8 mouse cellular contexts compared by ENCODE assay signal in the genomic region with DNA sequence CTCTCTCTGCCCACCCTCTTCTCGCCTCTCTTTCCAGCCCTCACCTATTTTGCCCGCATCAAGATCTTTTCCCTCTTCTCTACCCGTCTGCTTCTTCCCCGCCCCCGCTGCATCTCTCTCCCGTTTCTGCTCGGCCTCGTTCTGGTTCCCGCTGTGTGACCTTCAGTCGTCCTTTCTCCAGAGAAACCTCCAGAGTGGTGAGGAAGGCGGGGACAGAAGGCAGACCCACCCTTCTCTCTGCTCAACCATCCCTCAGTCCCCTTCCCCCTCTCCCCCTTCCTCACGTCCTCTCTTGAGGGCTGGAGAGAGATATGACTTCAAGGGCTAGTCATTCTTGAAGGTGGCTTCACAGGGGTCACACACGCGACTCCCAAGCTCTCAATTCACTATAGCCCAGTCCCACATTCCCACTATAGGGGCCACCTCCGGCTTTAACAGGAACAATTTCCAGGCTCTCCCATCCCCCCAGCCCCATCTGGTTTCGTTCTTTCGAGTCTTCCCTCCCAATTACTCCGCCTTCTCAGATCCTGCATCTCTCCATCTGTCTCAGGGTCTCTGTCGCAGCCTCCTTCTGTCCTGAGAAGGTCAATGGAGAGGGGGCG. TPM values are rescaled to one million over a fixed set of nuclear protein-coding genes. Genes with fewer than 3 reads are reported as not detected.
DNase-seq lines count a peak whose midpoint lies in the region; ATAC-seq and TF ChIP-seq lines count a peak whose summit lies in the region.

No protein-coding gene starts in this region.

- peak overlapping the region; percentile 65 for H3K4me2 ChIP-seq in hindbrain, embryonic 16.5 days (ENCODE audit: low read length)
- peak overlapping the region; percentile 61 for H3K4me2 ChIP-seq in midbrain, embryonic 14.5 days (ENCODE audit: low read length)
- H3K4me2 ChIP-seq in stomach, postnatal 0 days (replicated peaks; ENCODE audit: low read depth), result no peak overlapping the region

- H3K9me3 ChIP-seq in ES-E14 (ENCODE audit: control insufficient read depth, insufficient read depth, low read depth, low read length), result no peaks in the 10 kb centered on the region
- H3K9me3 ChIP-seq in hindbrain, embryonic 16.5 days (ENCODE audit: control insufficient read depth, low read length), result no peaks in the 10 kb centered on the region
- no peaks in the 10 kb centered on the region for H3K9me3 ChIP-seq in midbrain, embryonic 14.5 days (ENCODE audit: control insufficient read depth, low read length)
- H3K9me3 ChIP-seq in stomach, postnatal 0 days (ENCODE audit: control insufficient read depth, low read length), result no peaks in the 10 kb centered on the region

- peaks cover 11 to 26% of the 10 kb centered on the region in 2 experiments for H3K4me1 ChIP-seq in ES-E14 (ENCODE audit: control insufficient read depth in 2 of 2, insufficient read depth in 2 of 2, low read length in 2 of 2, poor library complexity in 1 of 2)
- H3K4me1 ChIP-seq in hindbrain, embryonic 16.5 days (ENCODE audit: control insufficient read depth, insufficient read depth, low read depth, low read length), result peaks cover 45% of the 10 kb centered on the region
- H3K4me1 ChIP-seq in midbrain, embryonic 14.5 days (ENCODE audit: control insufficient read depth, insufficient read depth, low read length), result peaks cover 58% of the 10 kb centered on the region
- H3K4me1 ChIP-seq in stomach, postnatal 0 days (replicated peaks; ENCODE audit: control insufficient read depth, insufficient read depth), result no peaks in the 10 kb centered on the region

- no peaks in the 10 kb centered on the region for H3K27me3 ChIP-seq in hindbrain, embryonic 16.5 days (replicated peaks; ENCODE audit: control insufficient read depth, insufficient read depth, low read length)
- H3K27me3 ChIP-seq in midbrain, embryonic 14.5 days (ENCODE audit: control insufficient read depth, insufficient read depth, low read length), result 0 out of 2 replicates have a peak, but pooled peaks cover 8% of the 10 kb centered on the region
- H3K27me3 ChIP-seq in stomach, postnatal 0 days (ENCODE audit: control insufficient read depth, insufficient read depth, low read length), result peaks cover 10% of the 10 kb centered on the region; the same call in 1 of the 2 replicates

- peak overlapping the region; percentile 49; the same call in 1 of the 2 replicates for H3K27ac ChIP-seq in ES-E14 (ENCODE audit: insufficient read depth, low read depth, low read length, poor library complexity, severe bottlenecking)
- H3K27ac ChIP-seq in hindbrain, embryonic 16.5 days (ENCODE audit: low read depth, low read length), result peak overlapping the region; percentile 97
- peak overlapping the region; percentile 98 for H3K27ac ChIP-seq in midbrain, embryonic 14.5 days (replicated peaks; ENCODE audit: low read depth, low read length)
- no peak overlapping the region for H3K27ac ChIP-seq in stomach, postnatal 0 days (replicated peaks)

- 5% methylated on average over 20 of the region's 20 CpGs for WGBS in hindbrain, embryonic 16.5 days
- WGBS in midbrain, embryonic 14.5 days, result 5% methylated on average over 20 of the region's 20 CpGs
- WGBS in stomach, postnatal 0 days, result 13% methylated on average over 20 of the region's 20 CpGs

- H3K36me3 ChIP-seq in ES-E14 (ENCODE audit: control insufficient read depth, insufficient read depth, low read length, poor library complexity, severe bottlenecking), result no peaks in the 10 kb centered on the region
- H3K36me3 ChIP-seq in hindbrain, embryonic 16.5 days (ENCODE audit: control insufficient read depth, insufficient read depth, low read length), result peaks cover 13% of the 10 kb centered on the region; the same call in 1 of the 2 replicates
- H3K36me3 ChIP-seq in midbrain, embryonic 14.5 days (ENCODE audit: control insufficient read depth, insufficient read depth, low read length), result peaks cover 30% of the 10 kb centered on the region
- H3K36me3 ChIP-seq in stomach, postnatal 0 days (ENCODE audit: control insufficient read depth, insufficient read depth, low read length), result no peaks in the 10 kb centered on the region

- in situ Hi-C loops in ES-E14 (cut with MboI; ENCODE audit: low sequenced_read_pairs in 2 of 2, unreplicated experiment in 2 of 2), result no loop called here

- H3K9ac ChIP-seq in ES-E14 (ENCODE audit: insufficient read depth, low read depth, low read length, poor library complexity, severe bottlenecking), result peak overlapping the region; percentile 19; the same call in 1 of the 2 replicates
- peak overlapping the region; percentile 64 for H3K9ac ChIP-seq in hindbrain, embryonic 16.5 days (ENCODE audit: low read depth, low read length)
- H3K9ac ChIP-seq in midbrain, embryonic 14.5 days (replicated peaks; ENCODE audit: low read length), result peak overlapping the region; percentile 62
- H3K9ac ChIP-seq in stomach, postnatal 0 days (ENCODE audit: low read length), result no peak overlapping the region

- no peak for TF ChIP-seq EP300 in stomach, postnatal 0 days (optimal IDR thresholded peaks at IDR 0.05)

- DNase-seq in ES-E14 (ENCODE audit: low read depth, low spot score), result peak; percentile 56
- peak; percentile 69 to 79 for DNase-seq in cerebellum, postnatal 25 days
- DNase-seq in midbrain, embryonic 14.5 days, result peak; percentile 78
- DNase-seq in adrenal gland, adult 2 months, result no peak
- DNase-seq in stomach, postnatal 0 days (ENCODE audit: low spot score), result no peak
- DNase-seq in liver, result no peak
- no peak for DNase-seq in T-cell, adult 2 months (ENCODE audit: low spot score)

- peak overlapping the region; percentile 46 to 61 for H3K4me3 ChIP-seq in ES-E14 (ENCODE audit: insufficient read depth in 1 of 2, low read depth in 1 of 2, low read length in 2 of 2, poor library complexity in 1 of 2, severe bottlenecking in 1 of 2)
- peak overlapping the region; percentile 33 for H3K4me3 ChIP-seq in hindbrain, embryonic 16.5 days (ENCODE audit: low read length)
- H3K4me3 ChIP-seq in midbrain, embryonic 14.5 days (replicated peaks; ENCODE audit: low read depth, low read length), result peak overlapping the region; percentile 27
- no peak overlapping the region for H3K4me3 ChIP-seq in stomach, postnatal 0 days (ENCODE audit: low read depth, low read length)

- TF ChIP-seq CTCF in stomach, postnatal 0 days (IDR thresholded peaks at IDR 0.05; ENCODE audit: low read depth), result no peak

- ATAC-seq in hindbrain, embryonic 16.5 days, result peak; percentile 19
- ATAC-seq in midbrain, embryonic 14.5 days (ENCODE audit: low FRiP score, low TSS enrichment), result 0 out of 2 replicates have a peak, but pooled peaks have one; percentile 25
- ATAC-seq in stomach, postnatal 0 days (ENCODE audit: low FRiP score, low TSS enrichment), result no peak

TF ChIP-seq in ES-E14, 5 proteins besides CTCF, POLR2A, EP300 and RAD21:
- TF ChIP-seq HCFC1 (IDR thresholded peaks at IDR 0.05; ENCODE audit: borderline replicate concordance, insufficient read depth, low read length) (peak; percentile 25; the same call in 1 of the 2 replicates), ZNF384 (IDR thresholded peaks at IDR 0.05; ENCODE audit: low read depth, low read length) (no peak)
TF ChIP-seq in ES-E14: peak in this region for 1.

RNA-seq across cellular contexts. Expression of gene Atp1a3, which starts 3.4 kb away (rescaled TPM):
- 21.2 and 37.0 TPM in 2 replicates for total RNA-seq in ES-E14 (2012; rRNA removed)
- polyA plus RNA-seq in hindbrain, embryonic 16.5 days (2015; fragmentation: Nextera tagmentation; extraction: Ambion mirVana), result 678 and 702 TPM in 2 replicates
- polyA plus RNA-seq in midbrain, embryonic 14.5 days (2014; fragmentation: Nextera tagmentation; extraction: Ambion mirVana), result 284 and 337 TPM in 2 replicates
- 100 to 1,000 TPM in 1 of 2 experiments, 10 to 100 TPM in 1; 59.1 to 147 TPM for total RNA-seq in adrenal gland, adult 2 months (2021)
- polyA plus RNA-seq in adrenal gland, adult 2 months (2012; rRNA removed), result 115 and 153 TPM in 2 replicates
- 1.6 and 2.4 TPM in 2 replicates for polyA plus RNA-seq in stomach, postnatal 0 days (2015; fragmentation: Nextera tagmentation; extraction: Ambion mirVana)

RNA-seq across cellular contexts. Expression of gene Rabac1, which starts 36.6 kb away (rescaled TPM):
- total RNA-seq in ES-E14 (2012; rRNA removed), result 212 and 328 TPM in 2 replicates
- 345 and 404 TPM in 2 replicates for polyA plus RNA-seq in hindbrain, embryonic 16.5 days (2015; fragmentation: Nextera tagmentation; extraction: Ambion mirVana)
- 234 and 311 TPM in 2 replicates for polyA plus RNA-seq in midbrain, embryonic 14.5 days (2014; fragmentation: Nextera tagmentation; extraction: Ambion mirVana)
- 100 to 1,000 TPM; 251 to 383 TPM for total RNA-seq in adrenal gland, adult 2 months (2021)
- polyA plus RNA-seq in adrenal gland, adult 2 months (2012; rRNA removed), result 735 and 788 TPM in 2 replicates
- polyA plus RNA-seq in stomach, postnatal 0 days (2015; fragmentation: Nextera tagmentation; extraction: Ambion mirVana), result 290 and 293 TPM in 2 replicates

Comparison
In these comparisons a context has a peak if more than half of its experiments do, and no peak if none do; other contexts are left out.
1. DNase-seq: peak in ES-E14 (single experiment), cerebellum, postnatal 25 days (2 of 2) and midbrain, embryonic 14.5 days (single experiment); none in adrenal gland, adult 2 months (single experiment), stomach, postnatal 0 days (single experiment), liver (single experiment) and T-cell, adult 2 months (single experiment).
2. RNA of gene Atp1a3, which starts 3.4 kb away (polyA plus RNA-seq): 678 to 702 TPM in hindbrain, embryonic 16.5 days, 284 to 337 TPM in midbrain, embryonic 14.5 days and 115 to 153 TPM in adrenal gland, adult 2 months; 1.6 to 2.4 TPM in stomach, postnatal 0 days; every median in the first group is over 10 times any median in the second.